Mouse (Mus musculus): ENCODE measurements around the gene Dolpp1.

Gene Dolpp1

GRCm38 (mm10) chr2:30392114-30392576, at the start of gene Dolpp1:
Gene Dolpp1, plus strand, starts transcription at chr2:30392254.
- DNase-seq: peak; percentile 96 to 97

- DNase-seq: peak; percentile 74 to 79
Observed at GRCm38 (mm10) chr2:30342544-30342943, 49.5 kb upstream of the Dolpp1 start.

GRCm38 (mm10) chr2:30343601-30344137, 48.4 kb upstream of the Dolpp1 start:
- DNase-seq: peak; percentile 67 to 70

GRCm38 (mm10) chr2:30345971-30346676, 45.9 kb upstream of the Dolpp1 start:
- no peak for DNase-seq

GRCm38 (mm10) chr2:30349196-30349595, 42.9 kb upstream of the Dolpp1 start:
- DNase-seq: no peak

- no peak for DNase-seq
Observed at GRCm38 (mm10) chr2:30351149-30351548, 40.9 kb upstream of the Dolpp1 start.

- DNase-seq: peak; percentile 70 to 75
Observed at GRCm38 (mm10) chr2:30355861-30356260, 36.2 kb upstream of the Dolpp1 start.

- DNase-seq: peak in 1 of 2 experiments; percentile 56
Observed at GRCm38 (mm10) chr2:30356266-30356665, 35.8 kb upstream of the Dolpp1 start.

- DNase-seq: peak in 1 of 2 experiments; percentile 39
Observed at GRCm38 (mm10) chr2:30356906-30357305, 35.1 kb upstream of the Dolpp1 start.

- DNase-seq: peak; percentile 73 to 74
Observed at GRCm38 (mm10) chr2:30357552-30358510, 34.2 kb upstream of the Dolpp1 start.

GRCm38 (mm10) chr2:30358533-30359531, 33.2 kb upstream of the Dolpp1 start, which contains the start of gene Sh3glb2:
Gene Sh3glb2, minus strand, starts transcription at chr2:30359337.
- peak; percentile 91 to 97 for DNase-seq

- no peak for DNase-seq
Observed at GRCm38 (mm10) chr2:30360626-30361025, 31.4 kb upstream of the Dolpp1 start.

- no peak for DNase-seq
Observed at GRCm38 (mm10) chr2:30362865-30363264, 29.2 kb upstream of the Dolpp1 start.

GRCm38 (mm10) chr2:30363773-30364650, 28.0 kb upstream of the Dolpp1 start, which contains the start of gene Miga2:
Gene Miga2, plus strand, starts transcription at chr2:30364233.
- DNase-seq: peak; percentile 97 to 98

GRCm38 (mm10) chr2:30365281-30366069, 26.6 kb upstream of the Dolpp1 start:
- DNase-seq: no peak

- peak in 1 of 2 experiments; percentile 58 for DNase-seq
Observed at GRCm38 (mm10) chr2:30366203-30366602, 25.9 kb upstream of the Dolpp1 start.

- no peak for DNase-seq
Observed at GRCm38 (mm10) chr2:30371544-30371943, 20.5 kb upstream of the Dolpp1 start.

GRCm38 (mm10) chr2:30372726-30373125, 19.3 kb upstream of the Dolpp1 start:
- DNase-seq: peak in 1 of 2 experiments; percentile 67

GRCm38 (mm10) chr2:30375893-30376292, 16.2 kb upstream of the Dolpp1 start:
- DNase-seq: no peak

- DNase-seq: no peak
Observed at GRCm38 (mm10) chr2:30377721-30378120, 14.3 kb upstream of the Dolpp1 start.

All from cerebellum, postnatal 25 days (tissue).